14 mouse cellular contexts compared by ENCODE assay signal in genomic region chr4:32562319-32563115, GRCm38 (mm10). TPM values are rescaled to one million over a fixed set of nuclear protein-coding genes. Genes with fewer than 3 reads are reported as not detected.
DNase-seq lines count a peak whose midpoint lies in the region; ATAC-seq and TF ChIP-seq lines count a peak whose summit lies in the region.
"Had no signal": no experiment of that assay in that cellular context is flagged by ENCODE, and none has a peak within 500 bp of the region (broad histone marks: within the 10 kb centered on the region; RNA-seq: fewer than 3 reads in every experiment).

No protein-coding gene starts in this region.

- no peaks in the 10 kb centered on the region for H3K27me3 ChIP-seq in forebrain, embryonic 10.5 days (ENCODE audit: poor library complexity, severe bottlenecking)
- no peaks in the 10 kb centered on the region for H3K27me3 ChIP-seq in forebrain, embryonic 12.5 days
- no peaks in the 10 kb centered on the region for H3K27me3 ChIP-seq in lung, embryonic 14.5 days (ENCODE audit: insufficient read depth, low read length)
- no peaks in the 10 kb centered on the region for H3K27me3 ChIP-seq in hindbrain, embryonic 11.5 days (ENCODE audit: control insufficient read depth, insufficient read depth, low read length)
- H3K27me3 ChIP-seq in midbrain, embryonic 16.5 days (ENCODE audit: control insufficient read depth, insufficient read depth, low read depth, low read length), result no peaks in the 10 kb centered on the region
- H3K27me3 ChIP-seq: heart, embryonic 13.5 days; intestine, embryonic 15.5 days had no signal

- 95% methylated on average over 35 of the region's 35 CpGs for WGBS in forebrain, embryonic 10.5 days
- WGBS in forebrain, embryonic 12.5 days, result 97% methylated on average over 35 of the region's 35 CpGs
- WGBS in lung, embryonic 14.5 days, result 92% methylated on average over 35 of the region's 35 CpGs
- WGBS in hindbrain, embryonic 11.5 days, result 95% methylated on average over 35 of the region's 35 CpGs
- WGBS in midbrain, embryonic 16.5 days, result 96% methylated on average over 35 of the region's 35 CpGs

- no peak for ATAC-seq in forebrain, embryonic 12.5 days (ENCODE audit: low FRiP score)
- 0 out of 2 replicates have a peak, but pooled peaks have one; percentile 21 for ATAC-seq in lung, embryonic 14.5 days (ENCODE audit: insufficient read depth)
- peak; percentile 41 for ATAC-seq in hindbrain, embryonic 11.5 days (ENCODE audit: low FRiP score)
- ATAC-seq in midbrain, embryonic 16.5 days, result 0 out of 2 replicates have a peak, but pooled peaks have one; percentile 11
- ATAC-seq in megakaryocyte-erythroid progenitor cell, adult 5-6 weeks (replicated peaks; ENCODE audit: low FRiP score, low TSS enrichment, poor library complexity, severe bottlenecking), result no peak

- H3K9me3 ChIP-seq in forebrain, embryonic 10.5 days, result no peaks in the 10 kb centered on the region
- no peaks in the 10 kb centered on the region for H3K9me3 ChIP-seq in forebrain, embryonic 12.5 days
- no peaks in the 10 kb centered on the region for H3K9me3 ChIP-seq in lung, embryonic 14.5 days (ENCODE audit: low read depth, low read length)
- H3K9me3 ChIP-seq in hindbrain, embryonic 11.5 days (ENCODE audit: control insufficient read depth, low read length), result no peaks in the 10 kb centered on the region
- H3K9me3 ChIP-seq in midbrain, embryonic 16.5 days (replicated peaks; ENCODE audit: control insufficient read depth, low read length, poor library complexity, severe bottlenecking), result no peaks in the 10 kb centered on the region
- H3K9me3 ChIP-seq: heart, embryonic 13.5 days; intestine, embryonic 15.5 days had no signal

- TF ChIP-seq CTCF in lung, embryonic 14.5 days (IDR thresholded peaks at IDR 0.05; ENCODE audit: low read depth), result no peak

- no peak overlapping the region for H3K4me2 ChIP-seq in forebrain, embryonic 12.5 days
- no peak overlapping the region for H3K4me2 ChIP-seq in lung, embryonic 14.5 days
- no peak overlapping the region for H3K4me2 ChIP-seq in hindbrain, embryonic 11.5 days (replicated peaks; ENCODE audit: low read depth, low read length)
- no peak overlapping the region for H3K4me2 ChIP-seq in midbrain, embryonic 16.5 days (ENCODE audit: low read length)
- H3K4me2 ChIP-seq: heart, embryonic 13.5 days; intestine, embryonic 15.5 days had no signal

- no peak overlapping the region for H3K4me3 ChIP-seq in forebrain, embryonic 10.5 days
- H3K4me3 ChIP-seq in forebrain, embryonic 12.5 days (replicated peaks), result no peak overlapping the region
- no peak overlapping the region for H3K4me3 ChIP-seq in lung, embryonic 14.5 days (ENCODE audit: low read depth, low read length)
- no peak overlapping the region for H3K4me3 ChIP-seq in hindbrain, embryonic 11.5 days (ENCODE audit: low read depth, low read length)
- no peak overlapping the region for H3K4me3 ChIP-seq in midbrain, embryonic 16.5 days (ENCODE audit: low read depth, low read length)
- H3K4me3 ChIP-seq: heart, embryonic 13.5 days; intestine, embryonic 15.5 days had no signal

- DNase-seq in forebrain, embryonic 10.5 days (ENCODE audit: extremely low spot score, low spot score), result no peak
- DNase-seq in lung, embryonic 14.5 days, result no peak
- DNase-seq in lung, postnatal 36 days, result no peak
- DNase-seq in hindbrain, embryonic 11.5 days (ENCODE audit: low spot score), result no peak
- DNase-seq in urinary bladder, adult 18-20 months (ENCODE audit: low spot score in 2 of 2), result no peak

- peaks cover 26% of the 10 kb centered on the region for H3K4me1 ChIP-seq in forebrain, embryonic 10.5 days
- peaks cover 22% of the 10 kb centered on the region for H3K4me1 ChIP-seq in forebrain, embryonic 12.5 days
- H3K4me1 ChIP-seq in lung, embryonic 14.5 days (ENCODE audit: insufficient read depth), result 0 out of 2 replicates have a peak, but pooled peaks cover 7% of the 10 kb centered on the region
- peaks cover 10% of the 10 kb centered on the region for H3K4me1 ChIP-seq in hindbrain, embryonic 11.5 days (replicated peaks; ENCODE audit: control insufficient read depth, insufficient read depth, low read length)
- H3K4me1 ChIP-seq in midbrain, embryonic 16.5 days (ENCODE audit: control insufficient read depth, insufficient read depth, low read length), result peaks cover 17% of the 10 kb centered on the region
- H3K4me1 ChIP-seq: intestine, embryonic 15.5 days had no signal

- no peak overlapping the region for H3K9ac ChIP-seq in forebrain, embryonic 12.5 days
- no peak overlapping the region for H3K9ac ChIP-seq in lung, embryonic 14.5 days
- H3K9ac ChIP-seq in hindbrain, embryonic 11.5 days (ENCODE audit: low read depth, low read length), result no peak overlapping the region
- no peak overlapping the region for H3K9ac ChIP-seq in midbrain, embryonic 16.5 days (ENCODE audit: low read depth, low read length)
- H3K9ac ChIP-seq: heart, embryonic 13.5 days; intestine, embryonic 15.5 days; liver, embryonic 14.5 days had no signal

- H3K36me3 ChIP-seq in forebrain, embryonic 10.5 days (replicated peaks), result peaks cover 27% of the 10 kb centered on the region
- peaks cover 31% of the 10 kb centered on the region for H3K36me3 ChIP-seq in forebrain, embryonic 12.5 days (replicated peaks)
- H3K36me3 ChIP-seq in lung, embryonic 14.5 days (ENCODE audit: insufficient read depth), result peaks cover 21% of the 10 kb centered on the region
- no peaks in the 10 kb centered on the region for H3K36me3 ChIP-seq in hindbrain, embryonic 11.5 days (ENCODE audit: control insufficient read depth, insufficient read depth, low read length)
- peaks cover 5% of the 10 kb centered on the region; the same call in 1 of the 2 replicates for H3K36me3 ChIP-seq in midbrain, embryonic 16.5 days (ENCODE audit: control insufficient read depth, insufficient read depth, low read length)

- H3K27ac ChIP-seq in forebrain, embryonic 10.5 days, result peak overlapping the region; percentile 40
- no peak overlapping the region for H3K27ac ChIP-seq in forebrain, embryonic 12.5 days
- no peak overlapping the region for H3K27ac ChIP-seq in lung, embryonic 14.5 days (ENCODE audit: low read depth)
- H3K27ac ChIP-seq in hindbrain, embryonic 11.5 days (ENCODE audit: low read depth, low read length), result no peak overlapping the region
- peak overlapping the region; percentile 60 for H3K27ac ChIP-seq in midbrain, embryonic 16.5 days (ENCODE audit: low read length)
- H3K27ac ChIP-seq: intestine, embryonic 15.5 days; liver, embryonic 14.5 days had no signal

RNA-seq across cellular contexts. Expression of gene Gja10, which starts 40.0 kb away (rescaled TPM):
- not detected in 2 replicates for polyA plus RNA-seq in forebrain, embryonic 10.5 days (2016; fragmentation: Nextera tagmentation; extraction: Ambion mirVana)
- not detected in 2 replicates for polyA plus RNA-seq in forebrain, embryonic 12.5 days (2016; fragmentation: Nextera tagmentation; extraction: Ambion mirVana)
- 0.09 TPM in 1 of 2 replicates, not detected in the other for polyA plus RNA-seq in lung, embryonic 14.5 days (2014; fragmentation: Nextera tagmentation; extraction: Ambion mirVana)
- not detected in 2 replicates for polyA plus RNA-seq in hindbrain, embryonic 11.5 days (2014; fragmentation: Nextera tagmentation; extraction: Ambion mirVana)
- 0.10 TPM in 1 of 2 replicates, not detected in the other for polyA plus RNA-seq in midbrain, embryonic 16.5 days (2015; fragmentation: Nextera tagmentation; extraction: Ambion mirVana)
- total RNA-seq in megakaryocyte-erythroid progenitor cell, adult 5-6 weeks (2014; fragmentation: Nextera tagmentation), result not detected in 2 replicates
- not detected in 2 replicates for total RNA-seq in megakaryocyte-erythroid progenitor cell, adult 5-6 weeks (2017)
- total RNA-seq: adrenal gland, postnatal 14 days; common myeloid progenitor, adult 5-6 weeks; layer of hippocampus, postnatal 14 days had no signal
- polyA plus RNA-seq: heart, embryonic 13.5 days; intestine, embryonic 15.5 days had no signal

RNA-seq across cellular contexts. Expression of gene Casp8ap2, which starts 52.7 kb away (rescaled TPM):
- polyA plus RNA-seq in forebrain, embryonic 10.5 days (2016; fragmentation: Nextera tagmentation; extraction: Ambion mirVana), result 82.0 and 82.3 TPM in 2 replicates
- polyA plus RNA-seq in forebrain, embryonic 12.5 days (2016; fragmentation: Nextera tagmentation; extraction: Ambion mirVana), result 73.3 and 76.3 TPM in 2 replicates
- 54.3 and 62.3 TPM in 2 replicates for polyA plus RNA-seq in lung, embryonic 14.5 days (2014; fragmentation: Nextera tagmentation; extraction: Ambion mirVana)
- polyA plus RNA-seq in hindbrain, embryonic 11.5 days (2014; fragmentation: Nextera tagmentation; extraction: Ambion mirVana), result 62.0 and 69.1 TPM in 2 replicates
- 33.2 and 43.4 TPM in 2 replicates for polyA plus RNA-seq in midbrain, embryonic 16.5 days (2015; fragmentation: Nextera tagmentation; extraction: Ambion mirVana)
- total RNA-seq in megakaryocyte-erythroid progenitor cell, adult 5-6 weeks (2014; fragmentation: Nextera tagmentation), result 51.4 and 52.3 TPM in 2 replicates
- 57.6 and 157 TPM in 2 replicates for total RNA-seq in megakaryocyte-erythroid progenitor cell, adult 5-6 weeks (2017)

Comparison
In these comparisons a context has a peak if more than half of its experiments do, and no peak if none do; other contexts are left out.
1. H3K27ac ChIP-seq: peak in forebrain, embryonic 10.5 days (single experiment) and midbrain, embryonic 16.5 days (single experiment); none in forebrain, embryonic 12.5 days (single experiment), lung, embryonic 14.5 days (single experiment) and hindbrain, embryonic 11.5 days (single experiment).
2. ATAC-seq: peak in lung, embryonic 14.5 days (single experiment), hindbrain, embryonic 11.5 days (single experiment) and midbrain, embryonic 16.5 days (single experiment); none in forebrain, embryonic 12.5 days (single experiment) and megakaryocyte-erythroid progenitor cell, adult 5-6 weeks (single experiment).